Comparison of ENCODE assay signal across 23 mouse cellular contexts in genomic region chr11:6684741-6685140, GRCm38 (mm10). TPM values are rescaled to one million over a fixed set of nuclear protein-coding genes. Genes with fewer than 3 reads are reported as not detected.
"Had no signal": no experiment of that assay in that cellular context is flagged by ENCODE, and none has a peak within 500 bp of the region (broad histone marks: within the 10 kb centered on the region; RNA-seq: fewer than 3 reads in every experiment).

No protein-coding gene starts in this region.

- H3K27me3 ChIP-seq: neural tube, embryonic 15.5 days; stomach, embryonic 15.5 days had no signal

- H3K27ac ChIP-seq: neural tube, embryonic 15.5 days; stomach, embryonic 15.5 days; stomach, postnatal 0 days had no signal

- H3K9ac ChIP-seq: neural tube, embryonic 15.5 days; stomach, embryonic 15.5 days had no signal

- H3K9me3 ChIP-seq: neural tube, embryonic 15.5 days; stomach, embryonic 15.5 days had no signal

- H3K4me1 ChIP-seq: stomach, embryonic 15.5 days had no signal

- H3K36me3 ChIP-seq: neural tube, embryonic 15.5 days; stomach, embryonic 15.5 days had no signal

- H3K4me3 ChIP-seq: neural tube, embryonic 15.5 days; stomach, embryonic 15.5 days had no signal

- H3K4me2 ChIP-seq: neural tube, embryonic 15.5 days; stomach, embryonic 15.5 days had no signal

- DNase-seq: retina, postnatal 1 day; right cerebral cortex, adult 18-20 months; right cerebral cortex, postnatal 14 days; right cerebral cortex, postnatal 25 days; right cerebral cortex, postnatal 4 days; spleen, adult 18-20 months; thymus, adult 18-20 months; thymus, adult 2 months; thymus, postnatal 14 days; thymus, postnatal 25 days; thymus, postnatal 36 days; thymus, postnatal 4 days had no signal

RNA-seq across cellular contexts. Expression of gene Ramp3, which starts 26.4 kb away (rescaled TPM):
- total RNA-seq: neutrophil, adult 5-6 weeks had no signal

RNA-seq across cellular contexts. Expression of gene Wap, which starts 46.3 kb away (rescaled TPM):
- total RNA-seq: neutrophil, adult 5-6 weeks had no signal
- polyA plus RNA-seq: neural tube, embryonic 14.5 days; neural tube, embryonic 15.5 days; small intestine, adult 2 months; spleen, adult 2 months; stomach, embryonic 14.5 days; stomach, embryonic 15.5 days; stomach, embryonic 16.5 days; testis, adult 2 months; urinary bladder, adult 2 months had no signal
